Mouse (Mus musculus) naive thymus-derived CD4-positive, alpha-beta T cell, adult 5 months (primary cell): ENCODE results near the gene Lcn11. TPM values are rescaled to one million over a fixed set of nuclear protein-coding genes. Genes with fewer than 3 reads are reported as not detected.

Source experiments
- polyA plus RNA-seq: library from polyadenylated mRNA; unstranded; fragments of 100-300 nt; shearing (Covaris generic); gene quantifications from one replicate; pipeline ENCODE4 v1.2.1, GENCODE M21; 2017

Gene Lcn11
- polyA plus RNA-seq = not detected

DNA sequence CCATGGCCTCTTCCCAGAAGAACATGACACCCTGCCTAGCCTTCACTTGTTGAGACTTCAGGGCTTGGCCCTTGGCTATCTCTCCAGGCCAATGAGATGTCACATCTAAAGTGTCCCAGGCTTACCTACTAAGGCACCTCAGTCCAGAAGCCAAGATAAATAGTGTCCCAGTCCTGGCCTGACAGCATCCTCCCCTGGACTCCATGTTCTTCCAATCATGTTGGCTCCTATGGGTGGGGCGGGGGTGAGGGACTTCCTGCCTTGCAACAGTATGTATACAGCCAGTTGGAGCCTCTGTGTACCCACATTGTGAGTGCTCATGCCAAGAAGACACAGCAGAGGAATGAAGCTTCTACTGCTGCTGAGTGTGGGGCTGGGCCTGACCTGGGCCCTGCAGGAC is at the start of gene Lcn11:
Gene Lcn11, plus strand, starts transcription at position 301 of the 400 bp plus-strand sequence.

DNA sequence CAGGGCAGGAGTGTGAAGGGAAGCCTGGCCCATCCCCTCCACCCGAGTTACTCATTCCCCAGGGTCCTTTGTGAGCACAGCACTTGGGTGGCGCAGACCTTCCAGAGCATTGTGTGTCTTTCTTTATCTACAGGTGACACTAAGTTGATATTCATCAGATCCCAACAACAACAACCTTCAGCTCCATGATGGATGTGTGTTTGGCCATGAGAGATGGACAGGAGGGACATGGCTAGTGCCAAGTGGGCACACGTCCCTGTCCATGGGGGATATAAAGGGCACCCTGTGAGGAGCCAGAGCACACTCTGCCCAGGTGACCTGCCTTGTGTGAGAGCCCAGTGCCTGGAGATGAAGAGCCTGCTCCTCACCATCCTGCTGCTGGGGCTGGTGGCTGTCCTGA is 40.1 kb upstream of the Lcn11 start, which contains the start of gene Obp2b:
Gene Obp2b, plus strand, starts transcription at position 301 of the 400 bp plus-strand sequence.

DNA sequence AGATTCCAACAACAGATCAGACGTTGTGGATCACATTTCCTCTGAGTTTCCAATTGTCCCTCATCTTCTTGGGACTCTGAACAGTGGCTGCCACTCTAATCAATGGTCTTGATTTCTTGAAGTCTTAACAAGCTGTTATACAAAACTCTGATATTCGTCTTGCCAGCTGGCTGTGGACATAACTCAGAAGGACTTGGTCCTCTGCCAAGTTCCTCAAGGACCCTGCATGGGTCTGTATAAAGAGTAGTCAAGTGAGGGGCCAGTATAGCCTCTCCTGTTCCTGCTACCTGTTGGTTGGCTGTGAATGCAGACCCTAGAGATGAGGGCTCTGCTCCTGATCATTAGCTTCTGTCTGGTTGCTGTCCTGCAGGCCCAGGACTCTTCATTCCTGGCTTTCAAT is 11.5 kb upstream of the Lcn11 start, which contains the start of gene Lcn3:
Gene Lcn3, plus strand, starts transcription at position 301 of the 400 bp plus-strand sequence.

DNA sequence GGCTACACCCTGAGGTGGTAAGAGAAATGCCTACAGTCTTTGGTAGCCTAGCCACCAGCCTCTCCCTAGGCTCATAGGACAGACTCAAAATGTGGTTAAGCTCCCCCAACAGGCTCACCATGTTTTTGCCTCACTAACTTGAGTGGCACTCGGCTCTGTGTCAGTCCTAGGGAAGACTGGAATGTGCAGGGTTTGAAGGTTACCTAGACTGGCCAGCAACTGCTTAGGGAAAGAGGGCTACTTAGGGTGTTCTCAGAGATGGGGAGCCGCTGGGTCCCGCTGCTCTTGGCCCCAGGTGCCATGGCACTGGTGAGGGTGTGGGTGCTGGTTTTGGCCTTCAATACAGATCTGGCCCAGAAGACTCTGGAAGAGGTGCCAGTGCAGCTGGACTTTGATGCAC is 5.1 kb downstream of the Lcn11 start, which contains the start of gene Gm13539:
Gene Gm13539, plus strand, starts transcription at position 301 of the 400 bp plus-strand sequence.

DNA sequence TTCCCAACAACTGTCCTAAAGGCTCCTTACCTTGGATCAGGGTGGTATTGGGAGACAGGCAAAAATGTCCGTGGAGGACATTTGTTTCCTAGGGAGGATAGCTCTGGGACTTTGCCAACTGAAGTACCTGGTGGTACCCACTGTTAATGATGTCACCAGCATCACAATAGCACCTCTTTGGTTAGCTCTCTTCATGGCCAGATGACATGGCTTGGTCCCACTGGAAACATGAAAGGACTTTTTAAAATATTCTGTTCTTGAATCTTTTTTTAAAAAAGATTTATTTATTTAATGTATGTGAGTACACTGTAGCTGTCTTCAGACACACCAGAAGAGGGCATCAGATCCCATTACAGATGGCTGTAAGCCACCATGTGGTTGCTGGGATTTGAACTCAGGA is 38.9 kb downstream of the Lcn11 start, which contains the start of gene Glt6d1:
Gene Glt6d1, minus strand, starts transcription at position 101 of the 400 bp plus-strand sequence.

DNA sequence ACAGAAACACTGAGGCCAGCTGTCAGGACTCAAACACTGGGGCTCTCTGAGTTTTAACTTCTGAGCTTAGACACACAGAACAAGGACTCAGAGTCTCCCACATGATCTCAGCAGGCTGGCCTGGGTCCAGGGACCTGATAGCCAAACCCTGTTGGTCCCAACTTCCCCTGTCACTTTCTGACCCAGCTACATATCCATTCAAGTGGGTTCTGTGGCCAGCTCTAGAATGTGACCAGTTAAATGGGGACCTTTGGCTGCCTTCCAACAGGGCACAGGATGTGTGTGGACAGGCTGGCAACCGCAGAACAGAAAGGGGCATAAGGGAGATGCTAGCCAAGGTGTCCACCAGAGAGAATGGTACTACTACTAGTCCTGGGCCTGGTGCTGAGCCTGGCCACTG is 46.0 kb downstream of the Lcn11 start, which contains the start of gene Lcn9:
Gene Lcn9, plus strand, starts transcription at position 348 of the 400 bp plus-strand sequence.

Other genes with a start within 250 kb of the Lcn11 start
- 61.5 TPM for gene Traf2, start 230.1 kb upstream of the Lcn11 start, polyA plus RNA-seq
- 170 TPM for gene Edf1, start 219.2 kb upstream of the Lcn11 start, polyA plus RNA-seq
- 1.4 TPM for gene Mamdc4, start 202.2 kb upstream of the Lcn11 start, polyA plus RNA-seq
- gene Phpt1, start 201.8 kb upstream of the Lcn11 start, polyA plus RNA-seq = 55.4 TPM
- 0.17 TPM for gene Ajm1, start 195.3 kb upstream of the Lcn11 start, polyA plus RNA-seq
- gene Rabl6, start 168.5 kb upstream of the Lcn11 start, polyA plus RNA-seq = 59.7 TPM
- not detected for gene Ccdc183, start 159.3 kb upstream of the Lcn11 start, polyA plus RNA-seq
- 2.2 TPM for gene Tmem141, start 155.0 kb upstream of the Lcn11 start, polyA plus RNA-seq
- not detected for gene Fcna, start 149.0 kb upstream of the Lcn11 start, polyA plus RNA-seq
- gene Lcn8, start 123.9 kb upstream of the Lcn11 start, polyA plus RNA-seq = not detected
- not detected for gene Lcn5, start 119.1 kb upstream of the Lcn11 start, polyA plus RNA-seq
- not detected for gene Lcn6, start 100.2 kb upstream of the Lcn11 start, polyA plus RNA-seq
- gene Lcn10, start 94.3 kb upstream of the Lcn11 start, polyA plus RNA-seq = not detected
- not detected for gene Obp2a, start 77.0 kb upstream of the Lcn11 start, polyA plus RNA-seq
- gene Bmyc, start 70.3 kb upstream of the Lcn11 start, polyA plus RNA-seq = 27.5 TPM
- not detected for gene Obp2b, start 40.0 kb upstream of the Lcn11 start, polyA plus RNA-seq
- not detected for gene Lcn3, start 11.4 kb upstream of the Lcn11 start, polyA plus RNA-seq
- gene Gm13539, start 5.2 kb downstream of the Lcn11 start, polyA plus RNA-seq = not detected
- gene Glt6d1, start 38.8 kb downstream of the Lcn11 start, polyA plus RNA-seq = not detected
- gene Lcn9, start 46.1 kb downstream of the Lcn11 start, polyA plus RNA-seq = not detected
- gene Sohlh1, start 70.2 kb downstream of the Lcn11 start, polyA plus RNA-seq = not detected
- gene Kcnt1, start 86.7 kb downstream of the Lcn11 start, polyA plus RNA-seq = not detected
- 33.2 TPM for gene Camsap1, start 206.3 kb downstream of the Lcn11 start, polyA plus RNA-seq
- gene Ubac1, start 244.7 kb downstream of the Lcn11 start, polyA plus RNA-seq = 88.4 TPM